Comparison of ENCODE assay signal across 13 mouse cellular contexts in genomic region chr9:37539170-37540025, GRCm38 (mm10). TPM values are rescaled to one million over a fixed set of nuclear protein-coding genes. Genes with fewer than 3 reads are reported as not detected.
DNase-seq lines count a peak whose midpoint lies in the region; ATAC-seq and TF ChIP-seq lines count a peak whose summit lies in the region.
"Had no signal": no experiment of that assay in that cellular context is flagged by ENCODE, and none has a peak within 500 bp of the region (broad histone marks: within the 10 kb centered on the region; RNA-seq: fewer than 3 reads in every experiment).

TSS of gene Vsig2 (plus strand) at chr9:37539255.

- H3K4me1 ChIP-seq in heart, postnatal 0 days (ENCODE audit: control insufficient read depth, insufficient read depth), result peaks cover 6% of the 10 kb centered on the region; the same call in 1 of the 2 replicates
- peaks cover 4% of the 10 kb centered on the region for H3K4me1 ChIP-seq in midbrain, embryonic 14.5 days (ENCODE audit: control insufficient read depth, insufficient read depth, low read length)
- no peaks in the 10 kb centered on the region for H3K4me1 ChIP-seq in midbrain, postnatal 0 days (ENCODE audit: insufficient read depth, low read length)
- peaks cover 7% of the 10 kb centered on the region; the same call in 1 of the 2 replicates for H3K4me1 ChIP-seq in intestine, embryonic 15.5 days (replicated peaks)

- no peak for TF ChIP-seq EP300 in heart, postnatal 0 days (IDR thresholded peaks at IDR 0.05; ENCODE audit: low read depth)

- TF ChIP-seq CTCF in heart, postnatal 0 days (IDR thresholded peaks at IDR 0.05; ENCODE audit: low read depth), result no peak
- no peak for TF ChIP-seq CTCF in midbrain, postnatal 0 days (IDR thresholded peaks at IDR 0.05)

- H3K36me3 ChIP-seq in heart, postnatal 0 days (replicated peaks; ENCODE audit: control insufficient read depth, insufficient read depth, low read length), result 0 out of 2 replicates have a peak, but pooled peaks cover 4% of the 10 kb centered on the region
- H3K36me3 ChIP-seq in midbrain, embryonic 14.5 days (ENCODE audit: control insufficient read depth, insufficient read depth, low read length), result no peaks in the 10 kb centered on the region
- H3K36me3 ChIP-seq in midbrain, postnatal 0 days (ENCODE audit: insufficient read depth, low read length), result 0 out of 2 replicates have a peak, but pooled peaks cover 1% of the 10 kb centered on the region
- H3K36me3 ChIP-seq in intestine, embryonic 15.5 days, result no peaks in the 10 kb centered on the region
- H3K36me3 ChIP-seq: liver, embryonic 13.5 days had no signal

- no peak for ATAC-seq in heart, postnatal 0 days (ENCODE audit: insufficient read depth, low read depth)
- ATAC-seq in midbrain, embryonic 14.5 days (ENCODE audit: low FRiP score, low TSS enrichment), result peak; percentile 38; the same call in 1 of the 2 replicates
- ATAC-seq in midbrain, postnatal 0 days (ENCODE audit: low FRiP score), result no peak
- ATAC-seq in intestine, embryonic 15.5 days, result no peak; the same call in 1 of the 2 replicates
- ATAC-seq: forebrain, embryonic 14.5 days had no signal

- H3K9ac ChIP-seq in heart, postnatal 0 days (replicated peaks; ENCODE audit: low read depth, low read length), result no peak within 1 kb of the TSS
- H3K9ac ChIP-seq in midbrain, embryonic 14.5 days (replicated peaks; ENCODE audit: low read length), result no peak within 1 kb of the TSS
- H3K9ac ChIP-seq in midbrain, postnatal 0 days (replicated peaks; ENCODE audit: low read length, poor library complexity, severe bottlenecking), result no peak within 1 kb of the TSS
- no peak within 1 kb of the TSS for H3K9ac ChIP-seq in intestine, embryonic 15.5 days
- H3K9ac ChIP-seq: liver, embryonic 13.5 days had no signal

- H3K27ac ChIP-seq in heart, postnatal 0 days (ENCODE audit: low read depth), result peak within 1 kb of the TSS; percentile 36
- no peak within 1 kb of the TSS for H3K27ac ChIP-seq in midbrain, embryonic 14.5 days (replicated peaks; ENCODE audit: low read depth, low read length)
- H3K27ac ChIP-seq in midbrain, postnatal 0 days (ENCODE audit: low read depth, low read length), result no peak within 1 kb of the TSS
- H3K27ac ChIP-seq in intestine, embryonic 15.5 days, result no peak within 1 kb of the TSS
- H3K27ac ChIP-seq: liver, embryonic 13.5 days had no signal

- no peak for DNase-seq in heart, postnatal 0 days (ENCODE audit: low spot score)
- DNase-seq in heart, postnatal 36 days, result no peak
- no peak for DNase-seq in midbrain, embryonic 14.5 days
- no peak for DNase-seq in midbrain, postnatal 0 days (ENCODE audit: low spot score)
- peak; percentile 21 for DNase-seq in urinary bladder, postnatal 25 days (ENCODE audit: low spot score)
- no peak for DNase-seq in cerebellum, adult 11 months
- DNase-seq: adrenal gland, postnatal 14 days; cerebellum, postnatal 10 days; layer of hippocampus, adult 9-11 months; liver, embryonic 13.5 days had no signal

- H3K4me3 ChIP-seq in heart, postnatal 0 days (ENCODE audit: low read depth, low read length), result no peak within 1 kb of the TSS
- no peak within 1 kb of the TSS for H3K4me3 ChIP-seq in midbrain, embryonic 14.5 days (replicated peaks; ENCODE audit: low read depth, low read length)
- no peak within 1 kb of the TSS for H3K4me3 ChIP-seq in midbrain, postnatal 0 days (ENCODE audit: low read depth, low read length)
- H3K4me3 ChIP-seq in intestine, embryonic 15.5 days (replicated peaks), result no peak within 1 kb of the TSS
- H3K4me3 ChIP-seq: liver, embryonic 13.5 days had no signal

- H3K4me2 ChIP-seq in heart, postnatal 0 days (ENCODE audit: low read depth, low read length), result no peak within 1 kb of the TSS
- no peak within 1 kb of the TSS for H3K4me2 ChIP-seq in midbrain, embryonic 14.5 days (ENCODE audit: low read length)
- no peak within 1 kb of the TSS for H3K4me2 ChIP-seq in midbrain, postnatal 0 days (ENCODE audit: low read depth, low read length, poor library complexity, severe bottlenecking)
- H3K4me2 ChIP-seq in intestine, embryonic 15.5 days (replicated peaks), result peak within 1 kb of the TSS; percentile 34; the same call in 1 of the 2 replicates
- H3K4me2 ChIP-seq: liver, embryonic 13.5 days had no signal

- intact Hi-C loops in heart, postnatal 36 days (cut with DNase I), result no loop called here

- no peaks in the 10 kb centered on the region for H3K9me3 ChIP-seq in heart, postnatal 0 days (replicated peaks; ENCODE audit: control insufficient read depth, low read length)
- no peaks in the 10 kb centered on the region for H3K9me3 ChIP-seq in midbrain, embryonic 14.5 days (ENCODE audit: control insufficient read depth, low read length)
- H3K9me3 ChIP-seq in midbrain, postnatal 0 days (ENCODE audit: low read length), result no peaks in the 10 kb centered on the region
- no peaks in the 10 kb centered on the region for H3K9me3 ChIP-seq in intestine, embryonic 15.5 days
- H3K9me3 ChIP-seq: G1E; liver, embryonic 13.5 days had no signal

- 62% methylated on average over 23 of the region's 23 CpGs for WGBS in heart, postnatal 0 days
- WGBS in midbrain, embryonic 14.5 days, result 51% methylated on average over 23 of the region's 23 CpGs
- WGBS in midbrain, postnatal 0 days, result 58% methylated on average over 23 of the region's 23 CpGs
- WGBS in intestine, embryonic 15.5 days, result 53% methylated on average over 23 of the region's 23 CpGs

- H3K27me3 ChIP-seq in heart, postnatal 0 days (ENCODE audit: control insufficient read depth, insufficient read depth, low read length), result no peaks in the 10 kb centered on the region
- no peaks in the 10 kb centered on the region for H3K27me3 ChIP-seq in midbrain, embryonic 14.5 days (ENCODE audit: control insufficient read depth, insufficient read depth, low read length)
- H3K27me3 ChIP-seq in midbrain, postnatal 0 days (ENCODE audit: insufficient read depth, low read length), result no peaks in the 10 kb centered on the region
- no peaks in the 10 kb centered on the region for H3K27me3 ChIP-seq in intestine, embryonic 15.5 days (replicated peaks)

RNA-seq across cellular contexts. Expression of gene Vsig2, which starts in this region (rescaled TPM):
- total RNA-seq in heart, postnatal 0 days (2014; rRNA removed; ENCODE audit: low replicate concordance), result 17.2 TPM in 1 of 2 replicates, not detected in the other
- 1.4 and 1.5 TPM in 2 replicates for polyA plus RNA-seq in heart, postnatal 0 days (2015; fragmentation: Nextera tagmentation; extraction: Ambion mirVana)
- total RNA-seq in heart, postnatal 36 days (2021), result 1 to 10 TPM; 4.0 to 4.7 TPM
- polyA plus RNA-seq in midbrain, embryonic 14.5 days (2014; fragmentation: Nextera tagmentation; extraction: Ambion mirVana), result 0.29 and 0.35 TPM in 2 replicates
- total RNA-seq in midbrain, postnatal 0 days (2014; rRNA removed), result 0.90 and 6.1 TPM in 2 replicates
- polyA plus RNA-seq in midbrain, postnatal 0 days (2015; fragmentation: Nextera tagmentation; extraction: Ambion mirVana), result 1.6 and 1.7 TPM in 2 replicates
- 2.6 and 3.0 TPM in 2 replicates for polyA plus RNA-seq in intestine, embryonic 15.5 days (2015; fragmentation: Nextera tagmentation; extraction: Ambion mirVana)
- polyA plus RNA-seq: forebrain, embryonic 14.5 days; G1E had no signal

Comparison
In these comparisons a context has a peak if more than half of its experiments do, and no peak if none do; other contexts are left out.
1. Peak in ATAC-seq in midbrain, embryonic 14.5 days; RNA of the gene not detected or under 1 TPM.